Mouse (Mus musculus): Measurements from ENCODE around the gene Sema5a.

GRCm38 (mm10) chr15:32545455-32545854 lies 300.8 kb downstream of the Sema5a start:
- TF ChIP-seq CTCF (IDR thresholded peaks at IDR 0.05; ENCODE audit: borderline replicate concordance, control insufficient read depth, extremely low read depth, insufficient read depth, low read length, poor library complexity) = no peak
- no peak for TF ChIP-seq POLR2A (IDR thresholded peaks at IDR 0.05; ENCODE audit: control insufficient read depth, extremely low read depth, insufficient read depth, low read length, poor library complexity)
